Mouse (Mus musculus) MEL (cell line): ENCODE data around the gene Stat6. TPM values are rescaled to one million over a fixed set of nuclear protein-coding genes. Genes with fewer than 3 reads are reported as not detected.

ENCODE experiments used
- DNase-seq: peaks from one replicate; pipeline ENCODE4 v3.0.0; 2011; ENCODE audit warnings: low read depth, low spot score
- H3K27ac ChIP-seq: 2 replicates; pipeline ENCODE4 v1.5.1; 2012; ENCODE audit warnings: low read depth, mild to moderate bottlenecking, control low read depth, low read length, moderate library complexity; ENCODE audit not compliant: control insufficient read depth
- H3K27me3 ChIP-seq, 2 experiments: fragments of 150-350 bp in 1 of 2; sonication (generic) in 1 of 2; 2 replicates each; pipeline ENCODE4 v1.6.1; 2012; ENCODE audit warnings: low read length in 2 of 2, mild to moderate bottlenecking in 2 of 2, improper control_type of control experiment in 1 of 2, moderate library complexity in 1 of 2; ENCODE audit not compliant: insufficient read depth in 2 of 2, control insufficient read depth in 1 of 2
- H3K36me3 ChIP-seq, 2 experiments: 2 replicates each; pipeline ENCODE4 v1.6.1; 2012 to 2014; ENCODE audit warnings: low read length in 2 of 2, improper control_type of control experiment in 1 of 2, inconsistent platforms in 1 of 2, mild to moderate bottlenecking in 1 of 2; ENCODE audit not compliant: insufficient read depth in 2 of 2, control insufficient read depth in 1 of 2
- H3K4me1 ChIP-seq, 2 experiments: fragments of 150-350 bp in 1 of 2; sonication (generic) in 1 of 2; 2 replicates each; pipeline ENCODE4 v1.6.1; 2012; ENCODE audit warnings: low read length in 2 of 2, improper control_type of control experiment in 1 of 2, mild to moderate bottlenecking in 1 of 2; ENCODE audit not compliant: insufficient read depth in 2 of 2, control insufficient read depth in 1 of 2
- H3K4me3 ChIP-seq, 2 experiments: fragments of 150-350 bp in 1 of 2; sonication (generic) in 1 of 2; 2 replicates each; pipeline ENCODE4 v1.5.1; 2012; ENCODE audit warnings: low read depth in 2 of 2, low read length in 2 of 2, mild to moderate bottlenecking in 2 of 2, moderate library complexity in 2 of 2, control low read depth in 1 of 2, improper control_type of control experiment in 1 of 2; ENCODE audit not compliant: control insufficient read depth in 1 of 2, insufficient read depth in 1 of 2
- H3K79me2 ChIP-seq: 2 replicates; pipeline ENCODE4 v1.6.1; 2012; ENCODE audit warnings: mild to moderate bottlenecking, low read length, moderate library complexity; ENCODE audit not compliant: control insufficient read depth, poor library complexity, insufficient read depth
- H3K9ac ChIP-seq: 2 replicates; pipeline ENCODE4 v1.6.1; 2012; ENCODE audit warnings: low read depth, mild to moderate bottlenecking, control low read depth, low read length, moderate library complexity; ENCODE audit not compliant: control insufficient read depth, poor library complexity, severe bottlenecking
- H3K9me3 ChIP-seq: fragments of 150-350 bp; sonication (generic); replicated peaks from 2 replicates; pipeline ENCODE4 v1.6.1; 2012; ENCODE audit warnings: mild to moderate bottlenecking, low read length, improper control_type of control experiment, moderate library complexity; ENCODE audit not compliant: insufficient read depth
- CTCF ChIP-seq, 3 experiments: IDR thresholded peaks in 2 of 3; conservative IDR thresholded peaks in 1 of 3; 2 replicates each; pipeline ENCODE4 v1.5.1; 2011 to 2012; ENCODE audit warnings: low read length in 3 of 3, low read depth in 2 of 3, mild to moderate bottlenecking in 2 of 3, improper control_type of control experiment in 1 of 3, inconsistent platforms in 1 of 3, mixed read lengths in 1 of 3, moderate library complexity in 1 of 3; ENCODE audit not compliant: control insufficient read depth in 1 of 3, insufficient read depth in 1 of 3, poor library complexity in 1 of 3, severe bottlenecking in 1 of 3
- GATA1 ChIP-seq: IDR thresholded peaks from 2 replicates; pipeline ENCODE4 v1.6.1; 2011; ENCODE audit warnings: low read depth, low read length, improper control_type of control experiment
- MAZ ChIP-seq: IDR thresholded peaks from 2 replicates; pipeline ENCODE4 v1.6.1; 2012; ENCODE audit warnings: low read depth, mild to moderate bottlenecking, inconsistent platforms, low read length, improper control_type of control experiment
- MYC ChIP-seq: IDR thresholded peaks from 2 replicates; pipeline ENCODE4 v1.6.1; 2011; ENCODE audit warnings: low read depth, mild to moderate bottlenecking, low read length, improper control_type of control experiment, moderate library complexity
- NELFE ChIP-seq: IDR thresholded peaks from 2 replicates; pipeline ENCODE4 v1.6.1; 2011; ENCODE audit warnings: low read depth, low read length, improper control_type of control experiment
- RAD21 ChIP-seq: IDR thresholded peaks from 2 replicates; pipeline ENCODE4 v1.6.1; 2011; ENCODE audit warnings: mild to moderate bottlenecking, low read depth, low read length, improper control_type of control experiment
- RCOR1 ChIP-seq: IDR thresholded peaks from 2 replicates; pipeline ENCODE4 v1.6.1; 2012; ENCODE audit warnings: low read depth, mild to moderate bottlenecking, inconsistent platforms, low read length, improper control_type of control experiment
- SIN3A ChIP-seq: IDR thresholded peaks from 2 replicates; pipeline ENCODE4 v1.6.1; 2012; ENCODE audit warnings: low read length, improper control_type of control experiment, inconsistent platforms
- SMC3 ChIP-seq: IDR thresholded peaks from 2 replicates; pipeline ENCODE4 v1.6.1; 2011; ENCODE audit warnings: low read depth, low read length, improper control_type of control experiment
- TCF12 ChIP-seq: IDR thresholded peaks from 2 replicates; pipeline ENCODE4 v1.6.1; 2014; ENCODE audit warnings: low read depth, mild to moderate bottlenecking, inconsistent platforms, low read length, improper control_type of control experiment, moderate library complexity
- USF1 ChIP-seq: IDR thresholded peaks from 2 replicates; pipeline ENCODE4 v1.6.1; 2014; ENCODE audit warnings: low read depth, mild to moderate bottlenecking, inconsistent platforms, low read length, improper control_type of control experiment, moderate library complexity
- USF2 ChIP-seq, 2 experiments: IDR thresholded peaks; 2 replicates each; pipeline ENCODE4 v1.6.1; 2011 to 2012; ENCODE audit warnings: improper control_type of control experiment in 2 of 2, low read length in 2 of 2, borderline replicate concordance in 1 of 2, inconsistent platforms in 1 of 2, low read depth in 1 of 2, mild to moderate bottlenecking in 1 of 2; ENCODE audit not compliant: insufficient read depth in 1 of 2
- ZC3H11A ChIP-seq: IDR thresholded peaks from 2 replicates; pipeline ENCODE4 v1.6.1; 2012; ENCODE audit warnings: low read depth, mild to moderate bottlenecking, inconsistent platforms, low read length, improper control_type of control experiment
- ZMIZ1 ChIP-seq: IDR thresholded peaks from 2 replicates; pipeline ENCODE4 v1.6.1; 2012; ENCODE audit warnings: low read depth, mild to moderate bottlenecking, inconsistent platforms, low read length, improper control_type of control experiment, moderate library complexity
- ZNF384 ChIP-seq: IDR thresholded peaks from 2 replicates; pipeline ENCODE4 v1.6.1; 2012; ENCODE audit warnings: low read depth, mild to moderate bottlenecking, inconsistent platforms, low read length, improper control_type of control experiment
- polyA plus RNA-seq, 2 experiments: library from polyadenylated mRNA; stranded (reverse) in 1 of 2; unstranded in 1 of 2; fragments of >175 nt in 1 of 2; fragments of >200 nt in 1 of 2; gene quantifications; 2 replicates each; pipeline versions ENCODE4 v1.2.1 to v1.2.4; 2012; ENCODE audit warnings: low replicate concordance in 2 of 2, low read depth in 1 of 2; ENCODE audit not compliant: insufficient read length in 2 of 2, insufficient read depth in 1 of 2, missing spikeins in 1 of 2
- total RNA-seq: library from RNA; depleted of rRNA; stranded (reverse); fragments of 300-350 nt; gene quantifications from 2 replicates; pipeline ENCODE4 v1.2.3, GENCODE M21; 2012

Stat6 gene
- total and polyA plus RNA-seq, 3 experiments: 34.9 to 50.2 TPM; not detected in 1

GRCm38 (mm10) chr10:127691053-127691452 is 48.3 kb downstream of the Stat6 start:
- Histone ChIP-seq H3K9ac (no peak overlapping the region), H3K9me3 (no peaks in the 10 kb centered on the region), H3K27me3 (no peaks in the 10 kb centered on the region), H3K36me3 (no peaks in the 10 kb centered on the region; a peak in 2 of 4 replicates), H3K27ac (no peak overlapping the region), H3K79me2 (no peaks in the 10 kb centered on the region), H3K4me3 (no peak overlapping the region), H3K4me1 (no peaks in the 10 kb centered on the region)
- DNase-seq: peak; percentile 18
- TF ChIP-seq CTCF (IDR thresholded peaks at IDR 0.05 in 2 of 3, conservative IDR thresholded peaks at IDR 0.05 in 1 of 3; ENCODE audit: control insufficient read depth in 1 of 3, insufficient read depth in 1 of 3, low read depth in 2 of 3, low read length in 3 of 3, poor library complexity in 1 of 3, severe bottlenecking in 1 of 3): peak; percentile 30 to 50 (median 35)
- TF ChIP-seq SMC3: no peak

- peak; percentile 13 to 86 (median 71); a peak in 5 of 6 replicates for TF ChIP-seq CTCF (IDR thresholded peaks at IDR 0.05 in 2 of 3, conservative IDR thresholded peaks at IDR 0.05 in 1 of 3; ENCODE audit: control insufficient read depth in 1 of 3, insufficient read depth in 1 of 3, low read depth in 2 of 3, low read length in 3 of 3, poor library complexity in 1 of 3, severe bottlenecking in 1 of 3)
- TF ChIP-seq GATA1: 0 out of 2 replicates have a peak, but pooled peaks have one; percentile 21
- TF ChIP-seq RAD21: peak; percentile 49
- TF ChIP-seq RCOR1: no peak
- TF ChIP-seq TCF12: no peak
- TF ChIP-seq ZC3H11A: peak; percentile 59
- 0 out of 2 replicates have a peak, but pooled peaks have one; percentile 56 for TF ChIP-seq MYC
- no peak for TF ChIP-seq MAZ
- peak; percentile 83 for TF ChIP-seq SMC3
- TF ChIP-seq ZNF384: peak; percentile 90
- no peak for TF ChIP-seq USF2 (IDR thresholded peaks at IDR 0.05; ENCODE audit: borderline replicate concordance in 1 of 2, insufficient read depth in 1 of 2, low read depth in 1 of 2, low read length in 2 of 2)
- TF ChIP-seq SIN3A: no peak
- TF ChIP-seq ZMIZ1: no peak
- TF ChIP-seq NELFE: no peak
- TF ChIP-seq USF1: peak; percentile 64; the same call in 1 of the 2 replicates
- no peak overlapping the region for H3K27ac ChIP-seq
- H3K9me3 ChIP-seq: no peaks in the 10 kb centered on the region
- H3K27me3 ChIP-seq: no peaks in the 10 kb centered on the region
- H3K36me3 ChIP-seq: no peaks in the 10 kb centered on the region; a peak in 1 of 4 replicates
- no peaks in the 10 kb centered on the region for H3K4me1 ChIP-seq
- no peak overlapping the region for H3K4me3 ChIP-seq
- no peak overlapping the region for H3K9ac ChIP-seq
- peak; percentile 61 for DNase-seq
- no peaks in the 10 kb centered on the region for H3K79me2 ChIP-seq
These were observed 51.9 kb downstream of the Stat6 start for GRCm38 (mm10) chr10:127694636-127695035.
